Mouse (Mus musculus): ENCODE results near the gene Zrsr1.

Gene Zrsr1

DNA sequence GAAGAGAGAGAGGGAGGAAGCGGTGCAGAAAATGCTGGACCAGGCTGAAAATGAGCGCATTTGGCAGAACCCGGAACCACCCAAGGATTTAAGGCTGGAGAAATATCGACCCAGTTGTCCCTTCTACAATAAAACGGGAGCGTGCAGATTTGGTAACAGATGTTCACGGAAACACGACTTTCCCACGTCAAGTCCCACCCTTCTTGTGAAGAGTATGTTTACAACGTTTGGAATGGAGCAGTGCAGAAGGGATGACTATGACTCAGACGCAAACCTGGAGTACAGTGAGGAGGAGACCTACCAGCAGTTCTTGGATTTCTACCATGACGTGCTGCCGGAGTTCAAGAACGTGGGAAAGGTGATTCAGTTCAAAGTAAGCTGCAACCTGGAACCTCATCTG is 1.8 kb downstream of the Zrsr1 start:
- no peak for DNase-seq

DNA sequence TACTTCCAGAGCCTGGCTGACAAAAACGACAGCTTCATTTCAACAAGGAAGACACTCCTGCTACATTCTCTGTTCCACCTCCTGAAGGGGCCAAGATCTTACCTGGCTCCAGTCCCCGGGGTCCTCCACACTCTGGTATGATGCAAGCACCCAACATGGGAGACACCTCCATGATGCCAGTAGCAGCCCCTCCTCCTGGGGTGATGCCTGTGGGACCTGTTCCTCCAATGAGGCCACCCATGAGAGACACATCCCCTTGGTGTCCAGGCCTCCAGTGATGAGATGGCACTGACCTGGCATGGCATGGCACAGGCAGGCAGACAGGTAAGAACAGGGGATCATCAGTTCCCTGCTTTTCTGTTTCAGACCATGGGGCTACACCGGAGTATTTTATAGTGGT is 6.4 kb downstream of the Zrsr1 start:
- no peak for DNase-seq

DNA sequence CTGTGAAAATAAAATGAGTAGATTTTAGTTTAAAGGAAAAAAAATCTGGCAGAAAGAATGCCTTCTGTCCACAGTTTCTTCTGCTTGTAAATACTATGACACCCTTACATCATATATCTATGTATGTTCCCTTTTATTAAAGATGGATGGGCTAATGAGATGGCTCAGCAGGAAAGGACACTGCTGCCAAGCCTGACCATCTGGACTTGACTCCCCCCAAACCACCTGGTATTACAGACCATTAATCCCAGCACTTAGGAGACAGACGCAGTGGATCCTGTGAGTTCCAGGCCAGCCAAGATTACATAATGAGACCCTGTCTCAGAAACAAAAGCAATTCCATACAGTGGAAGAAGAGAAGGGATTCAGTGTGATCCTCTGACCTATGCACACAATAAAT is 6.9 kb downstream of the Zrsr1 start:
- DNase-seq, result no peak

DNA sequence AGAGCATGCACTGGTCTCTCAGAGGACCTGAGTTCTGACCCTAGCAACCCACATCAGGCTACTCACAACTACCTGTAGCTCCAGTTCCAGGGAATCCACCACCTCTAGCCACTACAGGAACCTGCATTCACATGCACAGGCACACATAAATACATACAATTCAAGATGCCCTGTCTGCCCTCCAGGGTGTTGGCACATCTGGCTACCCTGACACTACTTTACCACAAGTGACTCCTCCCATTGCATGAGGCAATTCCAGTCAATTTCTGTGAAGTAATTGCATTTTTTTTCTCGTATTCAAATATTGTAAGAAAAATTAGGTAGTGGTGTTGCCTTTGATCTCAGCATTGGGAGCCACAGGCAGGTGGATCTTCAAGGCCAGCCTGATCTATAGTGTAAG is 7.4 kb downstream of the Zrsr1 start:
- DNase-seq, result no peak

DNA sequence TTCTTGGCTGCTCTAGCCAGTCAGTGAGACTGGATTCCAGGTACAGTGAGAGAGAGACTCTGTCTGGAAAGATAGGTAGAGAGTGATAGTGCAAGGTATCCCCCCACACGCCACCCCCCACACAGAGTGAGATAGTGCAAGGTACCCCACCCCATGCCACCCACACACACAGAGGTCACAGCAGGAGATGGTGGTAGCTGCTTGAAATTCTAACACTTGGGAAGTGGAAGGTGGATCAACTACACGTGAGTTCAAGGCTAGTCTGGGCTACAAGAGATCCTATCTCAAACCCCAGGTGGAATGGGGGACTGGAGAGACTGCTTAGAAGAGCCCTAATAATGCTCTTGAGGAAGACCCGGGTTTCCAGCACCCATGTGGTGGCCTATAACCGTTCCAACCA is 9.2 kb downstream of the Zrsr1 start:
- DNase-seq, result no peak

DNA sequence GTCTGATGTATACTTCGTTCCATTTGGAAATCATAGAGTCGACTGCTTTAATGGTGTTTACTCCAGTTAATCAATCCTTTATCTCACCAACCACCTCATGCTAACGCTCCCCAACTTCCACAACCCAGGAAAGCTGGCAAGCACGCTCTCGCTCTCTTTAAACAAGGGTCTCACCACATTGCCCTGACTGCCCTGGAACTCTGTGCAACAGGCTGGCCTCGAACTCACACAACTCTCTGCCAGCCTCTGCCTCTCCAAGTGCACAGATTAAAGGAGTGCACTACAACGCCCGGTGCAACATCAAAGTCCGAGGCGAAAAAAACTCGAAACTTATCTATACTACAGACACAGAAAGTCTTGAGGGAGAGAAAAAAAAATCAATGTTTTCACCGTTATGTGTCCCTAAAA is 9.7 kb downstream of the Zrsr1 start:
- no peak for DNase-seq

DNA sequence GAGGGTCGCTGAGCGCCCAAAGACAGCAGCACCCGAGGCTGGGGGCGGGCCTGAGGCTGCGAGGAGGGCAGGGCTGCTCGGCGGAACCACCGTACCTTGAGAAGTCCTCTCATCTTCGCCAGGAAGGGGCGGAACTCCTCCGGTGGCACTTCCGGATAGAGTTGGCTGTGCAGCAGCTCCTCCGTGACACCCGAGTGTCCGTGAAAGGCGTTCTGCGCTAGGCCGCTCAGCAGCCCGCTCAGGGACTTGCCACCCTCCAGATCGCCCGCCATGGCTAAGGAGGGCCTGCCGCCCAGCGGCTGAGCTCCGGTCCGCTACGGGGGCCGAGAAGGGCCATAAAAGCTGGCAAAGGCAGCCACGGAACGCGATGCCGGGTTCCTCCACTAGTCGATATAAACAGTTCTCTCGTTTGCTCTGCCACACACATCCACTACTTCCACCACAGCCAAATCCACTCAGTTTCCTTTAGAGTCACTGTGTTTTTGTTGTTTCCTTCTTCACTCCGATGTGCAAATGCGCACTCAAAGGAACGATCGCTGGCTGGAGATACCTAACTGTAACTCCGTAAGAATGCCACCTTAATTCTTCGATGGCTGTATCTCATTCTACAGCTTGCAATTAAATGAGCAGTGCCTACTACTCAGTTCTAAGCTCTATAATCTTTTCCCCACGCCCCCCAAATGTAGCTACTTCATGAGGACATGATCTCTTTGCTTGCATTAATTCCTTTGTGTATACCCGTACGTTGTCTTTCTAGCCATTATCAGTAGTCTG is 10.4 kb downstream of the Zrsr1 start, which contains the start of the genes Gm28048 and Commd1:
Gm28048 (minus strand) TSS at position 107 of the 774 bp plus-strand sequence.
Commd1 (minus strand) TSS at position 399 of the 774 bp plus-strand sequence.
- peak; percentile 99 for DNase-seq

DNA sequence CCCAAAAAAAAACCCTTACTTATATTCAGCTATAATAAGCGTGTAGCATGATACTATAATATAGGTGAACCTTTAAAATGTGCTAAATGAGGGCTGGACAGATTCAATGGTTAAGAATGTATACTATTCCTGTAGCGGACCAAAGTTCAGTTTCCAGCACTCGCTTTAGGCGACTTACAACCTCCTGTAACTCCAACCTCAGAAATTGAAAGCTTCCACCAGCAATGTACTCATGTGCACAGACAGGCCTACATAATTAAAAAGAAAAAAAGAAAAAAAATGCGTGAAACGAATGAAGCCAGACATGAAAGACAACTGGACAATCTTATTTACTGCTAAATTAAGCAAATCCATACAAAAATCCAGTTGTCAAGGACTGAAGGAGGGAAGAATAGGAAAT is 11.0 kb downstream of the Zrsr1 start:
- DNase-seq, result no peak

DNA sequence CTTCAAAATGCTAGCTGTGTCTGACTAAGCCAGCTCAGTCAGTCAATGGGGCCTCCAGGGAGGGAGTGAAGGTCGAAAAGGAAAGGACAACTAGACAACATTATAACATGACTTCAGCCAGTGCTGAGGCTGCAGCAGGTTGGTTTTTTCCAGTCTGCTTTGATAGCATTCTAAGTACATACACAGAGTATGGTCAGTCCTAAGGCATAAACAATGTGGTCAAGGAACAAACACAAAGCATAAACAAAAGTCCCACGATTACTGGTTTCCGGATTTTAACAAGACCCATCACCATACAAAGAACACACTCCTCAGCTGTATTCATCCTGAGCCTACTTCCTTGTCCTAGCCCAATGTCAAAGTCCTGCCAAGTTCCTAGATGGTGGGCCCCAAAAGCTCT is 13.7 kb downstream of the Zrsr1 start:
- no peak for DNase-seq

DNA sequence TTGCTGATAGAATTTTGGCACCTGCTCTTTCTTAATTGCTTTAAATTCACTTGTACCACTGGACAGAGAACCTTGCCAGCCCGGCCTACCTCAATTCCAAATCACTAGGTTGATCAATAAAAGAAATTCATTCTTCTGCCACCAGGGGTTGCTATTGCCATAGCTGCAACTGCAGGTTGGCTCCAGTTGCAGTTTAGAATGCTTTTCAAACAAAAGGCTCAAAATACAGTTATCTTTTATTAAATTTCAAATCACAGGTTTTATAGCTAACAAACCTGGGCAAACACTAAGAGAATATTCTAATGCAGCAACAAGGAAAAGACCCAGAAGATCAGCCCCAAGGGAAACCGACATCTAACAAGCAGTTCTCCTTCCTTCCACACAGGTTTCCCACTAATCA is 15.6 kb downstream of the Zrsr1 start:
- no peak for DNase-seq

DNA sequence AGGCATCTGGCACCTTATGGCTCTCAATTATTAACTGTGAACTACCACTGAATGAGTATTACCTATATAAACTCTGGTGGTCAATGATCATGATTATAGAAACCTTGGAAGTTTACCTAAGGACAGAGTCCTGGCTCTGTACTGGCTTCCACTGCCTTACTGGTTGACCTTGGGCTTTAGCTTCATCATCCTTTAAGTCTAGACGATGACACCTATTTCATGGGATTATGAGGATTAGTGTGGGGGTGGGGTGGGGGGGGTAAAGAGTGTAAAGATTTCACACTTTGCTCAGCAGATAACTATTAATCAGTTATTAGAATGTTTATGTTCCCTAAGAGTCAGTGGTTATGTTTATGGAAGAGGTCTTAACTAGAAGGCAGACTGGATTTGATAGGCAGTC is 18.0 kb downstream of the Zrsr1 start:
- DNase-seq, result no peak

DNA sequence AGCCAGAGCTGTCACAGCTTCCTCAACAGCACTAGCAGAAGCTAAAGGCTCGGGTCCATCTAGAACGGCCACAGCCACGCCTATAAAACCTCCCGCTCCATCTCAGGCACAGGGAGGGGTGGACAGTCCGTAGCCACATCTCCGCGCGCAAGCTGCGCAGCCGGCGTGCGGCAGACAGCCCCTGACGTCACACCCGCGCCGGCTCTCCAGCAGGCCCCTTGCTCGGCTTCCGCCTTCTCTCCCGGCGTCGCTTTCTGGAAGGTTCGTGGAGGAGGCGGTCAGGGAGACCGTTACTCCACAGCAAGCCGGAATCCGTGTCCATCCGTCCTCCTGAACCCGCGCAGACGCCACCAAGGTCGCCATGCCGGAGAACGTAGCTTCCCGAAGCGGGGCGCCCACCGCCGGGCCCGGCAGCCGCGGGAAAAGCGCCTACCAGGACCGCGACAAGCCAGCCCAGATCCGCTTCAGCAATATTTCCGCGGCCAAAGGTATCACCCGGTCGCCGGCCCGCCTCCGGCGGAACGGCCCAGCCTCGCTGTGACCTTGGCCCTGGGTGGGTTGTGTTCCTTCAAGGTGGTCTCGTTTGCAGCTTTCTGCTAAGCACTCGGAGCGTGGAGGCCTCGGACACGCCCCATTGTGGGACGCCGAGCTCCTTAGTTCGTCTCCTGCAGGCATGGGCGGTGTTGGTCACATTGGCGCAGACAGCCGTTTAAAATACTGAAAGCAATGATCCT is 18.8 kb downstream of the Zrsr1 start, which contains the start of gene Cct4:
Cct4 (plus strand) TSS at position 127 of the 734 bp plus-strand sequence.
- peak; percentile 91 for DNase-seq

DNA sequence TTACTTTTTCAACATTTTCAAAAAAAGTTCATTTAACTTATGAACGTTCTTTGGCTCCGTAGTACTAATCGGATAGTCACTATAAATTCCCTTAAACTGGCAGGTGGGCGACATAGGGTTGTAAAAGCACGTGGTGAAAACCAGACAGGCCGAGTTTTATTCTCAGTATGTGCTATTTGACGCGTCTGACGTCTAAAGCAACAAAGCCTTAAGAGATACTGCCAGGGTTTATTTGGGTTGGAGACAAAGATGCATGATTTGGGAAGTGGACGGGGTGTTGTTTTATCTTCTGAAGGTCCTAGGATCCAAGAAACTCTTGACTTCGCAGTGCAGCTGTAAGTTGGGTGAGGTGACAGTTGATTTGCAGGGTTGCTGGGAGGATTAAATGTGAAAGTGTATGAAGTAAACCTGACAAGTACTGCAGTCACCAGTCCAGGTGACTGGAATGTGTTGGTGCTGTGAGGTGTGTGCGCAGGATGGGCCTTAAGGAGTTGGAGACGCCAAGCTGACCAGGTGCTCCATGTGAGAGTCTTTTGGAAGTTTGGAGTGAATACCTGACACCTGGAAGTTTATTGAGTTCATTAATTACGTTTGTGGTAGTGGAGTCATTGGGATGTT is 19.5 kb downstream of the Zrsr1 start:
- no peak for DNase-seq

DNA sequence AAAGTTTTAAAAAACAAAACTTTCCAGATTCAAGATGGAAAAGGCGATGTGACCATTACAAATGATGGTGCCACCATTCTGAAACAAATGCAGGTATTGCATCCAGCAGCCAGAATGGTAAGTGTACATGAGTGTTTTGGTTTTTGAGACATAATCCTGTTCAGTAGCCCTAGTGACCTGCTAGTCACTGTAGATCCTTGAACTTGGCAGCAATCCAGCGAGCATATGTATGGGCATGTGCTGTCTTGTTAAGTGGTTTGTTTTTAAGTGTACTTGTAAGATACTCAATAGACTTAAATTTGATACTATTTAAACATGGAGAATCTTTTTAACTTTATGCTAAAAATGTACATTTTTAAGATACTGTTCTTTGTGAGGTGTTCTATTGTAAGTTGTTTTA is 22.5 kb downstream of the Zrsr1 start:
- no peak for DNase-seq

DNA sequence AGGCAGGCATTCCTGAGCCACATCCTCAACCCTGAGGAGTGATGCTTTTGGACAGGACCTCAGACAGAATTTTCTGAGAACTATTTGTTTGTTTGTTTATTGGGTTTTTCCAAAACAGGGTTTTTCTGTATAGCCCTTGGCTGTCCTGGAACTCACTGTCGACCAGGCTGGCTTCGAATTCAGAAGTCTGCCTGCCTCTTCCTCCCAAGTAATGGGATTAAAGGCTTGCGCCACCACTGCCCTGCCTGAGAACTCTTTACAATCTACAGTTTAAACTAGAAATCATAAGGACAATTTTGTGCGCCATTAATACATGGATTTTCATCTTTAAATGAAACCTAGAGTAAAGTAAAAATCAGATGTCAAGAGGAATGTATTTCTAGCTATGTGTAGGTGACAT is 23.7 kb downstream of the Zrsr1 start:
- DNase-seq, result no peak

DNA sequence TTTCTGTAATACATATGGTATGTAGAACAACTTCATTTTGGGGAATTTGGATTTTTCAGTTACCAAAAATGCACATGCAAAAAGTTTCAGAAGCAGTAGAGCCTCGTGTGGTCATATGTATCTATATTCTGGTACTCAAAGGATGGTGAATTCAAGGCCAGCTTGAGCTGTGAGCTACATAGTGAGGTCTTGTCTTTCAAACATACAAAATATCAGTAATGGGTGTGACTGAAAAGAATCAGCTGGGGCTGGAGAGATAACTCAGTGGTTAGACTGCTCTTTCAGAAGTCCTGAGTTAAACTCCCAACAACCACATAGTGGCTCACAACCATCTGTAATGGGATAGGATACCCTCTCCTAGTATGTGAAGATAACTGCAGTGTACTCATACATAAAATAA is 26.5 kb downstream of the Zrsr1 start:
- no peak for DNase-seq

DNA sequence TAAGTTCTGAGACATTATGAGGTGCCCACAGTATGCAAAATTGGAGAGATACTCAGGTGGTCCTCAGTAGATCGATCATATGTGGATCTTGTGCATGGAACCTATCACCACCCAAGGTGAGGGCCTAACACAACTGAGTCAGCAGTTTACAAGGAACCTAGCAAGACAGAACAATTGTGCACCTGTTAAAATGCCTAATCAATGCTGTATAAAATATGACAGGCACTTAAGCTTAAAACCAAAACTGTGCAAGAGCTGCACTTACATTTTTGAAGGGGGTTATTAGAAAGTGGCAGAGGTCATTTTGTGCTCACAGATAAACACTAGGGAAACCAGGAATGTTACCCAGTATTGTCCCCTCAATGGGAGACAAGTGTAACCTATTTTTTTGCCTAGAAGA is 33.5 kb downstream of the Zrsr1 start:
- DNase-seq, result no peak

DNA sequence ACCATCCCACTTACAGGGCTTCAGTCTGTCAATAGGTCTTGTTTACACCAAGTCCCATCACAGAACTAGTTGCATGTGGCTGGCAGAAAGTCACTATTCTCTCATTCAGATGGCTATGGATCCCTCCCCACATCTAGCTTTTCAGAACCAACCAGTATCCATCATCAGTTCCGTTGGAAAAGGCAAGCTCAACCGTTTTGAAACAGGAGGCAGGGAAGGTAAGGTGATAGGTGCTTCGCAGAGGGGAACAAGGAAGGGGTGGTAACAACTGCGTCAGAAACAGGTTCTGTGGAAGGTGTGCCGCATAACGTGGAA is 35.3 kb downstream of the Zrsr1 start:
- no peak for DNase-seq

DNA sequence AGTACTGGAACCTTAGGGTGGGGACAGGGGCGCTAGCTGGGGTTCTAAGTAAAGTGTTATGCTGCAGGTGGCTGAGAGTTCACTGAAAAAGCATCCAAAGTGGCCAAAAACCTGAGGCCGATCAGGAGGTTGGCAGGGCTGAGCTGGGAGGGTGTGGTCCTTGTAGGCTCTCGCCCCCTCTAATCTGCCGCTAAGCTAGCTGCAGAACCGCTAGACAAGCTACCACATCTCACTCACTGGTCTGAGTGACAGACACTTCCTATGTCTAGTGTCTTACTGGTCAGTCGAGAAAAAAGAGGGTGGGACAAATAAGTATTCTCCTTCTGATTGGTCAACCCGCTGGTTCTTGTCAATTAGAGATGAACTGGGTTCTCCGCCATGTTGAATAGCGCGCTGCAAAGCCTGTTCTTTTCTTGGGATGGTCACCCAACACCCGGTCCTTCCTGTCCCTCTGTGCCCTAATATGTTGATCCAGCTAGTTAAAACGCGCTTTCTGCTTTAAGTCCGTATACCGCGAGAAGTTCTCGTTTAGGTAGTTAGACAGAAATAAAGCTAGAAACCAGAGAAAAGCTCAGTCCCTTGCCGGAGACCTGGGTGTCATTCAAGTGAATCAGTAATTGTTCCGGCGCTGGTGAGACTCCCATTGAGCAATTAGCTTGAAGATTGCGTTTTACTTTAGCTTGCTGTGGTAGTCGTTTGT is 35.8 kb downstream of the Zrsr1 start, which contains the start of gene Fam161a:
Fam161a (plus strand) TSS at position 51 of the 700 bp plus-strand sequence.
- DNase-seq, result peak; percentile 57

DNA sequence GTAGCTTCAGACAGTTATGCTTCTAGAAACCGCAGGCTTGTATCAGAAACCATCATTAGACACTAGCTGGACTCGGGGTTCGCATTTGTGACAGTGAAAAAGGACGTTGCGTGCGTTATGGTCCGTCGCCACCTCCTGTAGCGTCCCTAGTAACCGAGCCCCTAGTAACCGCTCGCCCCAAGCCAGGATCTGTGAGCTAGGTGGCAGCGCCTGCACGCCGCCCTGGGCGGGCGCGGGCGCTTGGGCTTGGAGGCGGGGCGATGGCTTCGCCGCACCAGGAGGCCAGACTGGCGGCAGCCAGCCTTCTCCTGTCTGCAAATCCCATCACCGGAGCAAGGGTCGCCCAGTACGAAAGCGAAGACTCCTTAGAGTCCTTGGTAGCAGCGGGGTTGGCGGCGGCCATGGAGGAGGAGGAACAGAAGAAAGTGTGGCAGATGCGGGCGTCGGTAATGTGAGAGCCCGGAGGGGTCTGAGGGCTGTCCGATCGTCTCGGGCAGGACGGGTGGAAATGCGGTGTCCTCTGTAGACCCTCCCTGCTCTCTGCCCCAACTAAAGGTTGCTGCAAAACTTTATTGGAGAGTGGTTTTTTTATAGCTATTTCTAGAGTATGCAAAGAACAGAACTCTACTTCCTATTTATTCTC is 36.5 kb downstream of the Zrsr1 start:
- peak; percentile 76 for DNase-seq

DNA sequence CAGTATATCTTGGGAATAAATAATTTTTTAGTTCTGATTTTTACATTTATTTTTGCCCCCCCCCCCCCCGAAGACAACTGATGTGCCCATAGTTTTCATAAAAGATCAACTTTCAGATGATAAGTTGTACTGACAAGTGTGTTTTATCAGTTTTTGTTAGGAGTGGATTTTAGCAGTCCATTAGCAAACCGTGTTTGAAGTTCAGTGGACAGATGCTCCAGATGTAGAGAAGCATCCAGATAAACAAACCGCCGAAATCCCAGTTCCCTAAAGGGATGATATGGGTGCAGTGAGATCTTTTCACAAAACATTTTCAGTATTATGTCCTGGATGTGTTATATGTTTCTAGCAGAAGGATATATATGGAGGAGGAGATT is 37.0 kb downstream of the Zrsr1 start:
- no peak for DNase-seq

DNA sequence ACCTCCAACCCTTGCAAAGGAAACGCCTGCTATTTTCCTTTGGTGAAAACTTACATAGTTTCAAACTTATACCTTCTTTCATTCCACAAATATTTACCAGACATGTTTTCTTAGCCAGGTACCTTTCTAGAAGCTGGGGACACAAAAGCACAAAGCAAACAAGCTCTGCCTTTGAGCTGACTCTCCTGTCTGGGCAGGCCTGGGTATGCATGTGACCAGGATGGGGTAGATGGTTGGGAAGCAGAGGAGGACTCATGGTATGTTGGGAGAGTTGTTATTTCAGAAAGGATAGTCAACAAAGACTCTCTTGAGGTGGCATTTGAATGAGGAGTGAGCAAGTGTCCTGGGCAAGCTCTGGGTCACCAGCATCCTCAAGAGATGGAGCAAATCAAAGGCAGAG is 41.3 kb downstream of the Zrsr1 start:
- no peak for DNase-seq
